Mouse (Mus musculus) skeletal muscle tissue, adult 2 months (tissue): ENCODE results near the gene Nrxn2.

ENCODE experiments used
- DNase-seq: peaks from one replicate; pipeline ENCODE4 v3.0.0-alpha.2; 2012; ENCODE audit warnings: low read depth, low spot score

The Nrxn2 gene

DNA sequence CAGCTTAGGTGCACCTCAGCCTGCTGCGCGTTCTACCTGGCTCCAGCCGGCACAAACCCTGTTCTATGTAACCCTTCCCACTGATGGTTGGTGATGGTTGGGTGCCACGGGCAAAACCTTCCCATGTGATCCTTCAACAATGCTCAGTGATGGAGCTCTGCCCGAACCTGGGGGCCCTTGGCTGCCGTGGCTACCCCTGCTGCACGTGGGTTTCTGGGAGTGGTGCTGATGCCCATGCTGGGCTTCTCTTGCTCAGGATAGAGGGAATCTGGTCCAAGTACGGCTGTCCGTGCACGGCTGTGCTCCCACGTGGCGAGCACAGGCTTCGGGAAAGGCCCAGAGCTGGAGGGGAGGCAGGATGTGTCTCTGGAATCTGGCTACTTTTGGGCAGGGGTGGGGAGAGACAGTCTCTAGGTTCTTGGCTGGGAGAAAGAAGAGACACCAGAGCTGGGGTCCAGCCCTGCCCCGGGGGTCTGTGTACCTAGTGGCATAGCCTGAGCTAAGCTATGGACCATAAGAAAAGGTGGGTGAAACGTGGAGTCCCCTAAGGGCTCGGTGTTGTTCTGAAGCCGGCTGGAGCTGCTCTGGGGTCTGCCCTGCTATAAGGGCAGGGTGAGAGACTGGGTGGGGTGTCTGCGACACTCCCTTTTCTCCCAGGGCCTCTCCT, 76.1 kb downstream of the Nrxn2 start:
- DNase-seq = no peak

DNA sequence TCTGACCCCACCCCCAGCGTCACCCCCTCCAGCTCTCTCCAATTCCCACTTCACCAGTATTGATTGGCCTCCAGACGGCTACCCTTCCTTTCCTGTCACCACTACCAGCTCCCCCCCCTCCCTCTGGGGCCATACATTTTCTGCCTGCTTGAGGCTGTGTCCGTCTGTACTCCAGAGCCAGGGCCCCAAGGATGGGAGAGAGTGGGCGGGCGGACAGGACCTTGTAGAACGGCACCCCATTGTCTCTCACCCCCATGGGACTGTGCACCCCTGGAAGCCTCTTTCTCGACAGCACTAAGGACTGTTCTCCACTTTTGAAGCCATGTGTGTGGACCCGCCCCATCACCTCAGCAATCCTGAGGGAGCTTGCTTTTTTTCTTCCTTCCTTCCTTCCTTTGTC, 77.2 kb downstream of the Nrxn2 start:
- DNase-seq = no peak

DNA sequence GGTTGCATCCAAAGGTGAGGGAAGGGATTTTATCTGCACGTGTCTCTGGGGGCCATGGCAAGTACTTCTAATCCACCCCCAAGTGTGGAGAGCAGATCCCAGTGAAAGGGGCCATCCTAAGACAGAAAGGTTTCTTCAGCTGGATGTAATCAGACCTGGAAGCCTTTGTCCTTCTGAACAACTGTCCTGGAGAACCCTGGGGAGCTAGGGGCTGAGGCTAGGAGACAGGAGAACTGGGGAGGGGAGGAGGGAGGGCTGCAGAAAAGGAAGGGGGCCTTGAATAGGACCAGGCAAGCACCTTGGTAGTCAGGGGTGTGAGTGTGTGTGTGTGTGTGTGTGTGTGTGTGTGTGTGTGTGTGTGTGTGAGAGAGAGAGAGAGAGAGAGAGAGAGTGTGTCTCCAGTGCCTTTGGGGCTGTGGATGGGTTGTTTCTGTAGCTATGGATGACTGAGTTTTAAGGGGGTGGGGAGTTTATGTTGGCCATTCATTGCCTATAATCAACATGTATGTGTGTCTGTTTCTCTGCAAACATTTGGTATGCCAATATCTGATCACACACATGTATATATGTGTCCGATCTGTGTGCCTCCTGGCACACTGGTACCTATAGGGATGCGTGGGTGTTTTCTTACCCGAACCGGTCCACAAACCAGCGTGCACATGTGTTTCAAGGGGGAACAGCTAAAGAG, 78.1 kb downstream of the Nrxn2 start:
- no peak for DNase-seq

DNA sequence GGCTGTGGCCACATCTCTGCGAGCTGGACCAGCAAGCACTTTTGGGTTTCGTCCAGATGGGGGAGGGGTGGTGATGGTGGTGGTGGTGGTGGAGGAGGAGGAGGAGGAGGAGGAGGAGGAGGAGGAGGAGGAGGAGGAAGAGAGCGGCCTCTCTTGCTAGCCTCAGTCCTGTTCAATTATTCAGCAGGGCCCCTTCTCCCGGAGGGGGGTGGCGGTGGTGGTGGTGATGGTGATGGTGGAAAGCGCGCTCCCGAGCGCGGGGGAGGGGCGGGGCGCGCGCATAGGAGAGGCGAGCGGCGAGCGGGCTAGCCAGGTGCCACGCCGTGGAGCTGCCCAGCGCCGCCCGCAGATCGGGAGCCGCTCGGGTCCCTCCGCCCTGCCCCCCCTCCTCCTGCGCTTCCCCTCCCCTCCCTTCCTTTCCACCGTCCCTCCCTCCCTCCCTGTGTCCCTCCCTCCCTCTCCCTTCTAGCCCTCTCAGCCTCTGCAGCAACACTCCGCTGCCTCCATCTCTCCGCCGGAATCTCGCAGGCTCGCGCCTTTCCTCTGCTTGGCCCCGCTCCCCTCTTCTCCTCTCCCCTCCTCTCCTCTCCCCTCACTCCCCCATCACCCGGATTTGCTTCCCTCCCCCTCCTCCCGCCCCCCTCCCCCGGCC, 78.7 kb downstream of the Nrxn2 start:
- no peak for DNase-seq

DNA sequence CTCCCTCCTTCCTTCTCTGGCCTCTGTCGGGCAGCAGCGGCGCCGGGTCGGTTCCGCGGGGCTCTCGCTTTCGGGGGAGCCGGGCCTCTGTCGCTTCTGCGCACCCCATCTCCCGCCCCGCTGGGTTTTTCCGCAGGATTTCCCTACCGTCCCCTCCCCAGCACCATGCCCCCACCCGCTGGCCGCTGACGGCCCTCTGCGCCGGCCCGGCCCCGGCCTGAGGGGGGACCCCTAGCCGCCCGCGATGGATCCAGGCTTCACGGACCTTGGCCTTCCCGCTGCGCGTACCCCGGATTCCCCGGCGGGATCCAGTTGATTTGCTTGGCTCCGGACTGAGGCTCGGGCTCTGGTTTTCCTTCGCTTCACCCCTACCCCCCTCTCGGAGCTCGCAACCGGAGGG, 79.3 kb downstream of the Nrxn2 start:
- no peak for DNase-seq

DNA sequence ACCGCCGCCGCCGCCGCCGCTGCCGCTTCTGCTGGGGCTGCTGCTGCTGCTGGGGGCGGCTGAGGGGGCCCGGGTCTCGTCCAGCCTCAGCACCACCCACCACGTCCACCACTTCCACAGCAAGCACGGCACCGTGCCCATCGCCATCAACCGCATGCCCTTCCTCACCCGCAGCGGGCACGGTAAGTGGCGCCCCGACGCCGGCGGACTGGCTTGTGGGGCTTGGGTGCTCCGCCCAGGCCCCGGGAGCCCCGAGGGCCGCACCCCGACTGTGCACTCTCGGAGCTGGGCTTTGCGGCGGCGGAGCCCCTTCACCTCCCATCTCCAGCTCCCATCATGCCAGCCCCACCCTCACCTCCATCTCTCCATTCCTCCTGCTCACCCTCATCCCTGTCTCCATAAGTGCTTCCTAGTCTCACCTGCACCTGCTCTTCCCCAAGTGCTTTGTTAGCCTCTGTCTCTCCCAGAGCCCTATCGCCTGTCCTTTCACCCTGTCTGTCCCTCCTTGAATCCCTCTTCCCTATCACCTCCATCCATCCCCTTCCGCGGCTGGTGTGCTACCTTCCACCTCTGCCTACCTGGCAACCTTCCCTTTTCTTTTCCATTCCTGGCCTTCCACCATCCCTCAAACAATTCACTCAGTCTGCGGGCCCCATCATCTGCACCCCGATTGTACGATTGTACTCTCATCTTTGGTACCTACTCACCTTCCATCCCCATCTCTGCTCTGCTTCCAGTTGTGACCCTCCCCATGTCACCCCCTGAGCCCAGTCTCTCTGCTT, 80.0 kb downstream of the Nrxn2 start:
- DNase-seq = no peak

DNA sequence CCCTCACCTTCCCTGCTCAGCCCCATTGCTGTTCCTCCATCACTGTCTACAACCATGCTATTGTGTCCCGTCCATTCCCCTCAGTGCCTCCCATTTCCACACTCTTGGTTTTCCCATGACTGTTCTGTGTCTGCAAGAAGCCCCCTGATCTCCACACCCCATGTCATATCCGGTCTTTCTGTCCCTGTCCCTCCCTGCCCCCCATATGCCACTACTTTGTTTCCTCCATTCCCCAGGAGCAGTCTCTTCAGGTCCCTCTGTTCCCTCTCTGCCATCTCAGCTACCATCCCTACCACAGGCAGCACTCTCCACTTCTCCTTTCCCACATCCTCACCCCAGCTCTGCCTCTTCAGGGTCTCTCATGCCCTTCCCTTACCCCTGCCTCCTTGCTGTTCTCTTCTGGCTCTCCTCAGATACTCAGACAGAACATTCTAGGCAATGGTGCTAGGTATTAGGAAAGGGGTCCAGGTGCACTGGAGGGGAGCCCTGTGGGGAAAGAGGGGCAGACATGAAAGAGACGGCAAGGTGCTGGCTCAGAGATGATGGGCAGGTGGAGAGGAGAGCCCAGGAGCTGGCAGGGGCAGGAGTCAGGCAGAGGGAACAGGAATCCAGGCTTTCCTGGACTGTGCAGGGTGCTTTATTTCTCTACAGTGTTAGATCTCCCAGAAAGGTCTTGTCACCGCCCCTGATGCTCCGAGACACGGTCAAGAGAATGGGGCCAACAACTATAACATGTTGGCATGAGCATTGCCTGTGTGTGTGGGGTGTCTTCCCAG, 81.5 kb downstream of the Nrxn2 start:
- DNase-seq = no peak

DNA sequence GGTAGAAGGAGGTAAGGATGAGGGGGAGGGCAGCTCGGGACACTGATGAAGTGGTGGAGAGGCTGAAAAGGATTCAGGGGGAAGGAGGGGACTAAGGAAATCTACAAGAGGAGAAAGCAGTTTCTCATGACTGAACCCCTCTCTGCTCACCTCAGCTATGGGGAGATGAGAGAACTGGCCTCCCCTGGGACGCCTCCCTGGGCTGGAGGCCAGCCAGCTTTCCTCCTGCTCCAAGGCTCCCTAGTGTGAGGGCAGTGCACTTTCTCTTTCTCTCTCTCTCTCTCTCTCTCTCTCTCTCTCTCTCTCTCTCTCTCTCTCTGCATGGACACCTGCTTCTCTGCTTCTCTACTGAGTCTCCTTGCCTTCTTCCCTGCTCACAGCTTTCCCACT, 82.1 kb downstream of the Nrxn2 start:
- DNase-seq = no peak

DNA sequence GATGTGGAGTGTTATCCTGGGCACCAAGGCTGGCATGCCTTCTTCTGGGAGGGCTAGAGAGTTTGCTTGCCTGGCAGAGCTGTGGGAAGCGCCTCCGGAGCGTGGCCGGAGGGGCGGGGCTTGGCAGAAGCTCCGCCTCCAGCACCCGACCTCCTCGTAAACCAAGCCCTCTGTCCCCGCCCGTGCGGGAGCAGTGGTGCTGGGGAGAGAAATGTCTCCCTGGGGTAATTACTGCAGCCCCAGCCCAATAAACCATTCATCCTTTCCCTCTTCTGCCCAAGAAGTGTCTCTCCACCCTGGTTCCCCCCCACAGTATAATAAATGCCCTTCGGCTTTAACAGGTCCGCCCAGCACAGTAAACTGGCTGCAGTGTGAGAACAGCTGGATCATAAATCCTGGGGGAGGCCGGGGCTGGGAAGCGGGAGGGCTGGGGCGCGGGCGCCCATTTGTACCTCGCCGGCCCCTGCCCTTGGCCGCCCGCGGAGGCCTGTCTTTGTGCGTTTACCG, 83.6 kb downstream of the Nrxn2 start:
- DNase-seq = no peak

DNA sequence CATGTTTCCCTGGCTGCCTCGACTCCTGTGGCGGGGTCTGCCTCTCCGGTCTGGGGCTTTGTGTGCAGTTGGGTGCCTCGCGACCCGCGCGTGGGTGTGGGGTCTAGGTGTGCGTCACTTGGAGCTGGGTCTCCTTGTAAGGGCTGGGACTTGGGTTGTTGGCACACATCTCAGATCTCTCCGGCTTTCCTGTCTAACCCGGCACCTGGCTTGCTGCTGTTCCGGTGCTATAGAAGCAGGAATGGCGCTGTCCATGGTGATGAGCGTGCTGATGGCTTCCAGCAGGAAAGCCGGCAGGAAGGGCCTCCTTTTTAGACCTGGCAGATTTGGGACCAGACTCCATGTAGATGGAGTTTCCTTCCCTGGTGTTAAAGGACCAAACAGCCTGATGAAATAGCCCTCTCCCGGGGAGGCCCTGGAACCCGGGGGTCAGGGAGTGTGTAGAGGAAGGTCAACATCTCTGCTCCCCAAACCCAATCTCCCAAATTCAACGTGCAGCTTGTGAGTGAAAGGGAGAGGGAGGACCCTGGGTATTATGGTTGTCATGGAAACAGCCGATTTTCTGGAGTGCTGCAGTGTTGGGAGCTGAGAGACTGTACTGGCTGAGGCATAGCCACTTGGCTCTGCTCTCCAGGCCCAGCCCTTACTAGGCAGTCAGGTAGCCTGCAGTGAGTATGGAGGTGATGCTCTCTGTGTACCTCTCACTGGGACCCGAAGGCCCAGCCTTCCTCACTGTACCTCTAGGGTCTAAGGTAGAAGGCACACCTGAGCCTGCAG, 84.2 kb downstream of the Nrxn2 start:
- no peak for DNase-seq

DNA sequence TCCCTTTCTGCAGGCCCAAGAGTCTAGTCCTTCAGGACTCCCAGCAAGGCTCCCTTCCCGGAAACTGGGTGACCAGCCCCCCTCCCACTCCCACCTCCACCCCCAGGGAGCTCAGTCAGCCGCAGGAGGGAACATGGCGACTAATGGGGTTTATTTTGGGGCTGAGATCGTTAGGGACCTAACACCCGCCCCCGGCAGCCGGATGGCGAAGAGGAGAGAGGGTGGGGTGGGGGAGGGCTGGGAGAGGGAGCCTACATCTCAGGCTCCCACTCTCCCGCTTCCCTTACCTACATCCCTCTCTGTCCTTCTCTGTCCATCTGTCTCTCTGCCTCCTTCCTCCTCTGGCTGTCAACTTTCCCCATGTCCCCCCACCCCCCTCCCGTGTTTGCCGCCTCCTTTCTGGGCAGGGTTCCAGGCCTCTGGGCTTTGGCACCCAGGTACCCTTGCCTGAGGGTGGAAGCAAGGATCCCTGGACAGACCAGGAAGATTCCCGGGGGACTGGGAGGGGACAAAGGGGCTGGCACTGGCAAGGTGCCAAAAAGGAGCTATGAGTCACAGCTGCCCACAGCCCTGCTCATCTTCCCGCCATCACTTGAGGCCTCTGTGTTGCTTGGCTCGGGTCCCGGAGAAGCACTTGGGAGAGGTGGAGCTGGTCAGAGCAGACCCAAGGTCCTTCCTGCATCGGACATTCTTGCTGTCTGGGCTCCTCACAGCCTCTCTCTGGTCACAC, 85.6 kb downstream of the Nrxn2 start:
- no peak for DNase-seq

DNA sequence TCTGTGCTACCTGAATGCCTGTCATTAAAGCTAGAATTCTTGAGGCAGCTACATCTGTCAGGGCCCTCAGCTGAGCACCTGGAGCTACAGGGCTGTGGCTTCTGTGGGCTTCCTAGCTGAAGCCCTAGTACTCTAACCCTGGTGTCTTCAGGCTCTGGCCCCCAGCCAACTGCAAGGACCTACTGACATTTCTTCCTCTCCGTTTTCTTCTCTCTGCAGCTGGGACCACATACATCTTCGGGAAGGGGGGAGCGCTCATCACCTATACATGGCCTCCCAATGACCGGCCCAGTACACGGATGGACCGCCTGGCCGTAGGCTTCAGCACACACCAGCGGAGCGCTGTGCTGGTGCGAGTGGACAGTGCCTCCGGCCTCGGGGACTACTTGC, 86.1 kb downstream of the Nrxn2 start:
- DNase-seq = no peak

DNA sequence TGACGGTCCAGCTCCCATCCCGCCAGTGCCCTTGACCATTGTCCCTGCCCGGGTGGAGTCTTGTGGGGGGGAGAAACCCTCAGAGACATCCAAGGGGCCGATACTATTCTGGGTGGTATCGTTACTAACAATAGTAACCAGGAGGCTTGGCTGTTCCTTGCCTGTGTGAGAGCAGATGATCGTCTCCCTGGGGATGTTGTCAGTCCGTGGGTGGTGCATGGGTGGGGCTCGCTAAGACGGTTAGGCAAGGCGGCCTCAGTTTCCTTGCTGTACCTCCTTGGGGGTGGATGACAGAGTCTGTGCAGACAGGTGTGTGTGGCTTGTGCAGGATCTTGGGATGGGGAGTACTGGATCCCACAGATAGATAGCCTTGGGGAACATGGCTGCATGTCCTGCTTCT, 88.9 kb downstream of the Nrxn2 start:
- no peak for DNase-seq

DNA sequence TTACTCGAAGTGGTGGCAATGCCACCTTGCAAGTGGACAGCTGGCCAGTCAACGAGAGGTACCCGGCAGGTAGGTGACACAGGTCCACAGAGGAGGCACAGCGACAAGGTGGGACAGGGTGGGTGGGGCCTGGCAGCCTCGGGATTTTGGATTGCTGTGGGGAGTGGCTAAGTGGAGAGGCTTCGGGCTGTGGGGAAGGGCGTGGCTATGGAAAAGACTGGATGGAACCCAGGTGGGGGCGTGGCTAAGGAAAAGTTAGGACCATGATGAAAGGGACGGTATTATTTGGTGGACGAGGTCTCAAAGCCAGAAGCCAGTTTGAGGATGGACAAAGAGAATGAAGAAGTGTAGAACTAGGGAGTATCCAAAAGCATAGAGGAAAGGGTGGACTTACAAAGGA, 91.3 kb downstream of the Nrxn2 start:
- DNase-seq = no peak

DNA sequence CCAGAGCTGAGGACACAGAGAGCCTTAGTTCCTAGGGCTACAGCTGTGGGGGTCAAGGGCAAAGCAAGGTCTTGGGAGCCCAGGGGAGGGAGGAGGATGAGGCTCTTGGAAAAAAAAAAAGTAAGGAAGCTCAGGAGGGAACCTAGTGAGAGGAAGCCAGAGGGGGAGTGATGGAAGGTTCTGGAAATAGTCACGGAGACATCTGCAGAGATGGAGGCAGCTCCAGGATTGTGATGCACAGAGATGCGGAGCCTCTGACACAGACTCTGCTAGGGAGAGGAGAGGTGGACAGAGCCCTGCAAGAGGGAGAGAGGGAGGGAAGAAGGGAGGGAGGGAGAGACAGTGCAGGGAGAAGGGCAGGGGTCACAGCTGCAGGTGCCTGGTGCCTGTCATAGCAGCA, 92.0 kb downstream of the Nrxn2 start:
- no peak for DNase-seq

DNA sequence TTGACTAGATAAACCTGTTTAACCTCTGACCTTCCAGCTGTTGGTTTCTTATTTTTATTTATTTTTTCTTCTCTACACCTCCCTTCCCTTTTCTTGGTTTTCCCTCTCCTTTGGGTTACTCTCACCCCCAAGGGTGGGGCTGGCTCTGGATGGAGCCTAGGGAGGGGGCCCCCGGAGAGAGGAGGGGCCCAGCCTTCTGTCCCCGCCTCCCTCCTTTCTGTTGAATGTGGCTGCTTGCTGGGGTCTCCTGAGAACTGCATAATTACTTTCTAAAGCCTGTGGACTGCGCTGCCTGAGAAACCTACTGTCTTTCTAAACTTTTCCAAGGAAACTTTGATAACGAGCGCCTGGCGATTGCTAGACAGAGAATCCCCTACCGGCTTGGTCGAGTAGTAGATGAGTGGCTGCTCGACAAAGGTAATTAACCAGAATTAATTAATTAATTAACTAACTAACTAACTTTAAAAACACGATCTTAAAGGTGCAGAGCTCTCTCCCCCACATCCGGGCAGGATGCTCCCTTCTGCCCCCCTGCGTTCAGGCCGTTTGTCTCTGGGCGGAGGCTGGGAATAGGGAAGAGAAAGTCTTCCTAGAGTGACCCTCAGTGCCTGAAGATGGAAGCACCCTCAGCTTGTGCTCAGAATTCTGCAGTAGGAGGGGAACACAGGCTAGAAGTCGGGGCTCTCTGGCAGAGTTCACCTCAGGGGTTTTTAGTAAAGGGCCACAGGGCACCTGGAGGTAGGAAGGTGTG, 95.0 kb downstream of the Nrxn2 start:
- DNase-seq = no peak

DNA sequence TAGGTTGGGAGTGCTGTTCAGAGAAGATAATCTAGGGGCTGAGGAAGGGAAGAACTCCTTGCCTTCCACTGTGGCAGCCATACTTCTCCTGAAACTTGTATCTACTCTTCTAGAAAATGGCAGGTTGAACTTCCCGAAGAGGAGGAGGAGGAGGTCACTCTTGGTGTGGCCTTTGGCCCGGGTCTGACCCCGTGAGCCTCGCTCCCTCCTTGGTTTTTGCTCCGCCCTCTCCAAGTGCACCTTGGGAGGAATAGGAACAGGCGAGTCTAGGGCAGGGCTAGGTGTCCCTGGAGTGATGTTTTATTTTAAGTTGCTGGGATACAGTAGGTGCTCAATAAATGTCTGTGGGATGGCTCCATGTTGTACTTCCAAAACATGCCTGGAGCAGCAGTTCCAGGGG, 96.4 kb downstream of the Nrxn2 start:
- DNase-seq = no peak

DNA sequence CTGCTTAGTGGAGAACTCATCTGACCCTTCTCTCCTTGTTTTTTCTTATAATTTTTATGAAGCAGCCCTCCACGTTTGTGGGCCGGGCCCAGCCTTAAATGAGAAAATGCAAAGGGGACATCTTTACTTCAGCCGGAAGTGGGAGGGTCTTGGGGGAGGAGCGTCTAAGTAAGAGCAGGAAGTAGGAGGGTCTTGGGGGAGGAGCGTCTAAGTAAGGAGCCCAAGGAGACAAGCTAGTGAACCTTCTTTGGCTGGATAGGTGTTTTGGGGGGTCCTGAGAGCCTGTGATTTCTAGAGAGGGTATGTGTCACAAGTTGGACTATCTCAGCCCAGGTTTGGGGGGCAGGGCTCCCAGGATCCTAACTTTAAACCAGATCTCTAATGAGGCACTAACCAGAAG, 96.9 kb downstream of the Nrxn2 start:
- no peak for DNase-seq

DNA sequence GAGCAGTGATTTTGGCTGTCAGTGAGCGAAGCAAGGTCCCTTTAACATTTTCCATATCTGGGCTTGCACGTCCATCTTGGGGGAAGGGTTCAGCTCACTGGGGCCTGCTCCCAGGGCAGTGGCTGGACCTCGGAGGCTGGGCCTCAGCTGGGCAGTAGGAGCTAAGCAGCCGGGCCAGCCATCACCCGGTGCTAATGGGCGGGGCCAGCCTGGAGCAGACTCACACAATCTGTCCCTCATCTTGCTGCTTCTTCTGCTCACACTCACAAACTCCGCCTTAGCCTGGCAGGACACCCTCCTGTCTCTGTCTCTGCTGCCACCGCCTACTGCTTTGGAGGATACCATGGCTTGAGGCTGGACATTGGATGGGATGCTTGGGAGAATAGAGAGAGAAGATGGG, 97.6 kb downstream of the Nrxn2 start:
- DNase-seq = no peak
